Mouse (Mus musculus): ENCODE measurements around the gene Slc7a8. TPM values are rescaled to one million over a fixed set of nuclear protein-coding genes. Genes with fewer than 3 reads are reported as not detected.

Gene Slc7a8
- polyA plus RNA-seq, 1 experiment: 0.25 TPM

DNA sequence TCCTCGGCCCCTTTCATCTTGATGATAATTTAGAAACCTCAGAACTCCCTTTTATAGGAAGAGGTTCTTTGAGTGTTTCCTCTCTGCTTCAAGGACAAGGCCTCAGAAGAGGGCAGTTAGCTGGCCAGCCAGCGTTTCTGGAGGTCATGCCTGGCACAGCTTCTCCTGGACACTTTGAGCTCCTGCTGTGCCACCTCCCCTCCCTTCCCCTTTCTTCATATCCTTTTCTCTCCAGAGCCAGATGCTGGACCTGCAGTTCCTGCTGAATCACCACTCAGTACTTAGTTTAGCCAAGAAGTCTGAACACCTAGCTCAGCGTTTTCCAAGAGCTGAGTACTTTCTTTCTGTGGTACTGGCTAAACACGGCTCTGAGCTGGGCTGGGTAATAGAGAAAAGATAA is 32.5 kb downstream of the Slc7a8 start:
- Histone ChIP-seq H3K36me3 (ENCODE audit: control insufficient read depth) (no peaks in the 10 kb centered on the region), H3K9me3 (ENCODE audit: control insufficient read depth, low read length) (no peaks in the 10 kb centered on the region), H3K4me1 (ENCODE audit: control insufficient read depth) (peaks cover 20% of the 10 kb centered on the region), H3K4me3 (replicated peaks) (no peak overlapping the region), H3K27me3 (ENCODE audit: control insufficient read depth) (no peaks in the 10 kb centered on the region)
- no peak for TF ChIP-seq GATA1 (IDR thresholded peaks at IDR 0.05; ENCODE audit: low read length)

- Histone ChIP-seq H3K27me3 (ENCODE audit: control insufficient read depth) (no peaks in the 10 kb centered on the region), H3K9me3 (ENCODE audit: control insufficient read depth, low read length) (no peaks in the 10 kb centered on the region), H3K4me3 (replicated peaks) (no peak overlapping the region), H3K4me1 (ENCODE audit: control insufficient read depth) (peaks cover 22% of the 10 kb centered on the region), H3K36me3 (ENCODE audit: control insufficient read depth) (no peaks in the 10 kb centered on the region)
- no peak for TF ChIP-seq GATA1 (IDR thresholded peaks at IDR 0.05; ENCODE audit: low read length)
These were observed 33.5 kb downstream of the Slc7a8 start for GRCm38 (mm10) chr14:54747942-54748917.

- H3K27me3 ChIP-seq (ENCODE audit: control insufficient read depth): no peaks in the 10 kb centered on the region
- TF ChIP-seq TAL1 (IDR thresholded peaks at IDR 0.05; ENCODE audit: low read length) (no peak), GATA1 (IDR thresholded peaks at IDR 0.05; ENCODE audit: low read length) (no peak)
- no peak overlapping the region for H3K4me3 ChIP-seq (replicated peaks)
- peaks cover 22% of the 10 kb centered on the region for H3K4me1 ChIP-seq (ENCODE audit: control insufficient read depth)
- no peaks in the 10 kb centered on the region for H3K9me3 ChIP-seq (ENCODE audit: control insufficient read depth, low read length)
- no peaks in the 10 kb centered on the region for H3K36me3 ChIP-seq (ENCODE audit: control insufficient read depth)
These were observed 35.7 kb downstream of the Slc7a8 start for GRCm38 (mm10) chr14:54746038-54746437.

DNA sequence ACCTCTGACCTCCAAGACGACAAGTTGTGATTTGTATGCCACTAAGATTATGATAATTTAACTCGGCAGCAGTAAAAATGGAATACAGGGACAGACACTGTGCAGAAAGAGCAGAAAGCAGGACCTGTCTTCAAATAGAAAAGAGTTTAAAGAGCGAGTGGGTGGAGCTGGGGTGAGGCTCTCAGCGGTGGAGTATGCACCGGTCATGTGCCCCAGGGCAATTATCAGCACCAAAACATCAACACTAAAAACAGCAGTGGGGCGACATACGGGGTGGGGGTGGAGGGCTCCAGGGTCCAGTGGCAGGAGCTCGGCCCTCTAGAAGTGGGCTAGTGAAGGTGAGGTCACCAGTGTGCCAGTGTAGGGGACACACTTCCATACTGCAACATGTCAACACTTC is 37.3 kb downstream of the Slc7a8 start:
- H3K36me3 ChIP-seq (ENCODE audit: control insufficient read depth): no peaks in the 10 kb centered on the region

GRCm38 (mm10) chr14:54742375-54742774 is 39.4 kb downstream of the Slc7a8 start:
- no peaks in the 10 kb centered on the region for H3K9me3 ChIP-seq (ENCODE audit: control insufficient read depth, low read length)
- H3K4me3 ChIP-seq (replicated peaks): no peak overlapping the region
- H3K4me1 ChIP-seq (ENCODE audit: control insufficient read depth): peaks cover 22% of the 10 kb centered on the region
- TF ChIP-seq TAL1 (IDR thresholded peaks at IDR 0.05; ENCODE audit: low read length): no peak
- no peak for TF ChIP-seq GATA1 (IDR thresholded peaks at IDR 0.05; ENCODE audit: low read length)
- H3K27me3 ChIP-seq (ENCODE audit: control insufficient read depth): no peaks in the 10 kb centered on the region
- H3K36me3 ChIP-seq (ENCODE audit: control insufficient read depth): no peaks in the 10 kb centered on the region

More for the DNA sequence above, 37.3 kb downstream of the Slc7a8 start:
- Histone ChIP-seq H3K4me3 (replicated peaks) (no peak overlapping the region), H3K27me3 (ENCODE audit: control insufficient read depth) (no peaks in the 10 kb centered on the region), H3K4me1 (ENCODE audit: control insufficient read depth) (peaks cover 22% of the 10 kb centered on the region), H3K9me3 (ENCODE audit: control insufficient read depth, low read length) (no peaks in the 10 kb centered on the region)
- TF ChIP-seq TAL1 (IDR thresholded peaks at IDR 0.05; ENCODE audit: low read length): no peak
- TF ChIP-seq GATA1 (IDR thresholded peaks at IDR 0.05; ENCODE audit: low read length): no peak

DNA sequence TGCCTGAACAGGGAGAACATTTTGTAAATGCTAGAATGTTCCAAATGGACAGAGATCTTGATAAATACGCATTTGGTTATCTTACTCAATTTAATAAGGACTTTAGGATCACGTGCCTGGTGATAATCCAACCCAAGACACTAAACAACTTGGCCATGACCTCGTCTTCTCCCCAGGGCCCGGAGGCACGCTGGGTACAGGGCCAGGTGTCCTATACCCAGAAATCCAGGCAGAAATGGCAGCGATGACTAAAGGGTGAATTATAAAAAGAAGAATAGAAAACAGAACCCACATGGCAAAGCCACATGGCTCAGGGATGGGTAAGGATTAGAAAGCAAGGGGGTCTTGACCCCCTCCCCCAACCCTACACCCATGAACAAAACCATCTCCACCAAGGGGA is 40.0 kb downstream of the Slc7a8 start:
- H3K36me3 ChIP-seq (ENCODE audit: control insufficient read depth): no peaks in the 10 kb centered on the region
- H3K4me1 ChIP-seq (ENCODE audit: control insufficient read depth): peaks cover 22% of the 10 kb centered on the region
- no peak for TF ChIP-seq TAL1 (IDR thresholded peaks at IDR 0.05; ENCODE audit: low read length)
- TF ChIP-seq GATA1 (IDR thresholded peaks at IDR 0.05; ENCODE audit: low read length): no peak
- no peaks in the 10 kb centered on the region for H3K27me3 ChIP-seq (ENCODE audit: control insufficient read depth)
- no peaks in the 10 kb centered on the region for H3K9me3 ChIP-seq (ENCODE audit: control insufficient read depth, low read length)
- H3K4me3 ChIP-seq (replicated peaks): no peak overlapping the region

DNA sequence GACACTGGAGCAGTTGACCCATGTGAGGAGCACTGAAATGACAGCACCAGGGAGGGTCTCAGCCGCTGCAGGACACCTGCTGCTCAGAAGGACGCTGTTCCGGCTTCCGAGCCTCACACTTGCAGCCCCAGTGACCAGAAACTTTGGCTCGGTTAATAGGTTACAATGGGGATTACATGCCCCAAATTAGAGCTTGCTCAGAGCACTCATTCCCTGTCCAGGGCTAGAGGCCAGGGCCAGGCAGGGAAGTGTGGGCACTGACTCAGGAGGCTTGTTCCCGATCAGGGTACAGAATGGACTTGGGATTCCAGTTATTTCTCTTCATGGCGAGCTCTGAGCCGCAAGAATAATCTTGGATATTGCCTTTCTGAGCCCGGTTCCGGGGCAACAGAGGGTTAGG is 44.1 kb downstream of the Slc7a8 start:
- Histone ChIP-seq H3K4me3 (replicated peaks) (no peak overlapping the region), H3K27me3 (ENCODE audit: control insufficient read depth) (no peaks in the 10 kb centered on the region), H3K9me3 (ENCODE audit: control insufficient read depth, low read length) (no peaks in the 10 kb centered on the region), H3K4me1 (ENCODE audit: control insufficient read depth) (no peaks in the 10 kb centered on the region; the same call in 1 of the 2 replicates), H3K36me3 (ENCODE audit: control insufficient read depth) (no peaks in the 10 kb centered on the region)
- TF ChIP-seq GATA1 (IDR thresholded peaks at IDR 0.05; ENCODE audit: low read length) (no peak), TAL1 (IDR thresholded peaks at IDR 0.05; ENCODE audit: low read length) (no peak)

DNA sequence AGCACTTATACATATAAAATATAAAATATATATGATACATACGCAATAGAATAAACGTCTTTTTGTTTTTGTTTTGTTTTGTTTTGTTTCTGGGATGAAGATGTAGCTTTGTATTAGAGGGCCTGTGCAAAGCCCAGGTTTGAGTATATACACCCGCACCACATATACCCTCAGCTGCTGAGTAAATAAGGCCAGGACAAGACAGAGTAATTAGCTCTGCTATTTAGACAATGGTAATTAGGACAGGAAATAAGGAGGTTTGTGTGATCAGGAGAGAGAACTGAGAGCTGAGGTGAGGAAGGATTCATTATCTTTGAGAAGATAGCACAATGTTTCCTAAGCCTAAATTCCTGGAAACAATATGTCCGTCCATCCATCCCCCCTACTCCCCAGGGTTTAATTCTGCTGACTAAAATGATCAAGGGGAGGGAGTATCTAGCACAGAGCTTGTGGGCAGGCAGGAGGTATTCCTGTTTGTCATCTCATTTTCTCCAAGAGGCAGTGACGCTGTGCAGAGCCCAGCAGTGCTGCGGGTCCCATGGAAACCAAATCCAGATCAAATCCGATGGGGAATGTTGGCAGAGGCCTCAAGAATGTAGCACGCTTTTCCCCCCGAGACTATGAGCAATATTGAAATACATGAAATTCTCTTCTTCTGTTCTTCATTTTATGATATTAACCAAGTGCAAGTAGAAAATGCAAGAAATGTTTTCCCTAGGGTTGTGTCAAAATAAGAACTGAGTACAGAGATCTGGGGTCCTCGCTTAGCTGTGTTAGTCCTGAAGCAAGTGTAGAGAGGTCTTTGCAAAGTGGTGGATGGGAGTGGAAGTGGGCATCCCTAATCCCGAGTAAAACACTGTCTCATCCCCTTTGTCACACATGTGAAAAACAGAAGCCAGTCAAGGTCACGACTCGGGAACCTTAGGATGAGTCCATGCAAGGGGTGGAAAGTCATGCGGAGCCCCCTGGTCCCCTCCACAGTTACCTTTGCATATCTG is 44.9 kb downstream of the Slc7a8 start:
- TF ChIP-seq GATA1 (IDR thresholded peaks at IDR 0.05; ENCODE audit: low read length) (no peak), TAL1 (IDR thresholded peaks at IDR 0.05; ENCODE audit: low read length) (no peak)
- Histone ChIP-seq H3K27me3 (ENCODE audit: control insufficient read depth) (no peaks in the 10 kb centered on the region), H3K36me3 (ENCODE audit: control insufficient read depth) (no peaks in the 10 kb centered on the region), H3K4me3 (replicated peaks) (no peak overlapping the region), H3K4me1 (ENCODE audit: control insufficient read depth) (no peaks in the 10 kb centered on the region), H3K9me3 (ENCODE audit: control insufficient read depth, low read length) (no peaks in the 10 kb centered on the region)

DNA sequence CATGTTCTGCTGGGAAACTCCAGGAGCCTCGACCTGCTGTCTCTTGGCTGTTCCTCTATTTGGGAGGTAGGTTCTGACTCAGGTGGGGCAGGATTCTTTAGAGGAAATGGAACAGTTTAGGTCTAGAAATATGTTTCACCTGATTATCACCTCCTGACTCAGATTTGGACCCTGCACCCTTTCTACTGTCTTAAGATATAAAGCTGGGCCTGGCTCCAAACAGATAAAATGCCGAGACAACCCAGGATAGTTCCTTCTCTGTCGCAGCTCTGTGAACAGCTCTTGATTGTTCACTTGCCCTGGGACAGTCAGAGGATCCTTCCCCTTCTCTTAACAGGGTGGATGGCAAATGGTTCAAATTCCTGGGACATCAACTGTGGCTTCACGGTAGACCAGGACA is 46.5 kb downstream of the Slc7a8 start:
- no peak overlapping the region for H3K4me3 ChIP-seq (replicated peaks)
- no peaks in the 10 kb centered on the region for H3K27me3 ChIP-seq (ENCODE audit: control insufficient read depth)
- H3K36me3 ChIP-seq (ENCODE audit: control insufficient read depth): no peaks in the 10 kb centered on the region
- no peaks in the 10 kb centered on the region for H3K4me1 ChIP-seq (ENCODE audit: control insufficient read depth)
- no peaks in the 10 kb centered on the region for H3K9me3 ChIP-seq (ENCODE audit: control insufficient read depth, low read length)
- TF ChIP-seq GATA1 (IDR thresholded peaks at IDR 0.05; ENCODE audit: low read length): no peak
- no peak for TF ChIP-seq TAL1 (IDR thresholded peaks at IDR 0.05; ENCODE audit: low read length)

All from erythroblast, embryonic 14.5 days (primary cell).